Mouse (Mus musculus) bone marrow, adult 2 months (tissue): ENCODE data around the gene Actn3. TPM values are rescaled to one million over a fixed set of nuclear protein-coding genes. Genes with fewer than 3 reads are reported as not detected.
"Not testable (repeated sequence)": the region's sequence is repeated elsewhere in the genome, so short reads cannot be mapped to it uniquely, and the experiment has no call there.

Experiments used
- H3K27ac ChIP-seq: fragments of 200-500 bp; 2 replicates; pipeline ENCODE4 v1.5.1; 2012; ENCODE audit warnings: low read depth, mild to moderate bottlenecking, control low read depth, inconsistent platforms, low read length; ENCODE audit not compliant: control insufficient read depth, poor library complexity, insufficient read depth
- H3K4me1 ChIP-seq: fragments of 200-500 bp; 2 replicates; pipeline ENCODE4 v1.6.1; 2011; ENCODE audit warnings: low read length; ENCODE audit not compliant: control insufficient read depth, insufficient read depth
- H3K4me3 ChIP-seq: fragments of 200-500 bp; replicated peaks from 2 replicates; pipeline ENCODE3; 2011; ENCODE audit warnings: mild to moderate bottlenecking, low read depth, low read length, control low read depth; ENCODE audit not compliant: control insufficient read depth
- CTCF ChIP-seq: fragments of 200-500 bp; IDR thresholded peaks from 2 replicates; pipeline ENCODE4 v1.5.1; 2011; ENCODE audit warnings: low read length, control low read depth; ENCODE audit not compliant: control insufficient read depth, insufficient read depth
- POLR2A ChIP-seq: fragments of 200-500 bp; IDR thresholded peaks from 2 replicates; pipeline ENCODE4 v1.6.1; 2011; ENCODE audit warnings: low read depth, mild to moderate bottlenecking, control low read depth, low read length, borderline replicate concordance; ENCODE audit not compliant: control insufficient read depth
- WGBS: fragments of 180-500 bp; shearing (Covaris S2); methylation state at CpG from one replicate; pipeline ENCODE4 v1.1.7; 2018; 5-methylcytosine and 5-hydroxymethylcytosine counted together
- polyA plus RNA-seq: library from polyadenylated mRNA; stranded (reverse); fragments of >200 nt; gene quantifications from 2 replicates; pipeline ENCODE4 v1.2.4, GENCODE M21; 2011; ENCODE audit warnings: low replicate concordance; ENCODE audit not compliant: missing spikeins, insufficient read depth, insufficient read length

Gene Actn3
- polyA plus RNA-seq, 1 experiment: 2.1 TPM

- no peak overlapping the region for H3K4me3 ChIP-seq
- no peak for TF ChIP-seq POLR2A
- TF ChIP-seq CTCF: no peak
- H3K27ac ChIP-seq: no peak overlapping the region
- WGBS: 84% methylated on average over 2 of the region's 2 CpGs
- H3K4me1 ChIP-seq: peaks cover 1% of the 10 kb centered on the region; the same call in 1 of the 2 replicates
Measured at GRCm38 (mm10) chr19:4836096-4836495, 41.6 kb downstream of the Actn3 start.

GRCm38 (mm10) chr19:4833977-4834376 is 43.7 kb downstream of the Actn3 start:
- no peak overlapping the region for H3K4me3 ChIP-seq
- TF ChIP-seq CTCF: no peak
- TF ChIP-seq POLR2A: no peak
- H3K4me1 ChIP-seq: peaks cover 1% of the 10 kb centered on the region; the same call in 1 of the 2 replicates
- 89% methylated on average over 8 of the region's 8 CpGs for WGBS
- H3K27ac ChIP-seq: no peak overlapping the region

DNA sequence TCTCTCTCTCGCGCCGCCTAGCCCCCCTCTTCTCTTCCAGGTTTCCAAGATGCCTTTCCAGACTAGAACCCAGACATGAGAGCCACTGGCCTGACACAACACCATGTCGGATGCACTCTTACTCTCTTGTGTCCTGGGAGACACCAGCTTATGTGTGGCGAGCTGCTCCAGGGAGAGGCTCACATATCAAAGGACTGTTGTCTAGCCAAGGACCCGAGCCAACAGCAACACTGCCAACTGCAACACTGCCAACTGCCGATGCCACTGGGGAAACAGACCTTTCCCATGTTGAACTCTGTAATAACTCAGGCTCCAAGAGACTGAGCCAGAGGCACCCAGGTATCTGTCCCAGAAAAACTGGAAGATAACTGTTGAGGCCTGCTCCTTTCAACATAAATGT is 48.6 kb downstream of the Actn3 start:
- Histone ChIP-seq H3K27ac (no peak overlapping the region), H3K4me1 (no peaks in the 10 kb centered on the region), H3K4me3 (no peak overlapping the region)
- TF ChIP-seq POLR2A (no peak), CTCF (no peak)
- WGBS: 87% methylated on average over 7 of the region's 7 CpGs

- no peak for TF ChIP-seq CTCF
- Histone ChIP-seq H3K4me3 (no peak overlapping the region), H3K4me1 (no peaks in the 10 kb centered on the region), H3K27ac (no peak overlapping the region)
- 90% methylated on average over 16 of the region's 16 CpGs for WGBS
Measured at GRCm38 (mm10) chr19:4828444-4829114, 49.1 kb downstream of the Actn3 start.

DNA sequence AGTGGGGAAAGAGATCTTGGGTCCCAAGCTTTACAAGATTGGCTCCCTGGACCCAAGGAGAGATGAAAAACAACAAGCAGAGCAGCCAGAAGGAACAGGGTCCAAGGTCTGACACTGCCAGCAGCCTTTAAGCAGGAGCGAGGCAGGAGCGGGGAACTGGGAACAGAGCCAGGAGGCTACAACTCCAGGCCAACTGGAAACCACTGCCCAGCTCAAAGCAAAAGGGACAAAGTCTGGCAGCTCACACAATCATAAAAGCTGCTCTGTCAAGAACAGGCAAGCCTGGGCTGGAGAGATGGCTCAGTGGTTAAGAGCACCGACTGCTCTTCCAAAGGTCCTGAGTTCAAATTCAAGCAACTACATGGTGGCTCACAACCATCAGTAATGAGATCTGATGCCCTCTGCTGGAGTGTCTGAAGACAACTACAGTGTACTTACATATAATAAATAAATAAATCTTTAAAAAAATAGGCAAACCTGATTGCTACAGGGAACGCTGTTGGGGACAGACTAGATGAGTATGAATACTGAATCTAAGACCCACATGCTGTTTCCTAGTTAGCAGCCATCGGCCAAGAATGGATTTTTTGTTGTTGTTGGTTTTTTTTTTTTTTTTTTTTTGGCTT is 56.9 kb downstream of the Actn3 start:
- no peak overlapping the region for H3K4me3 ChIP-seq
- 77% methylated on average over 5 of the region's 5 CpGs for WGBS
- no peak for TF ChIP-seq POLR2A
- H3K27ac ChIP-seq: no peak overlapping the region
- no peaks in the 10 kb centered on the region for H3K4me1 ChIP-seq

GRCm38 (mm10) chr19:4817182-4817835 is 60.4 kb downstream of the Actn3 start:
- Histone ChIP-seq H3K4me3 (no peak overlapping the region), H3K4me1 (no peaks in the 10 kb centered on the region), H3K27ac (no peak overlapping the region)
- TF ChIP-seq CTCF (no peak), POLR2A (no peak)
- 77% methylated on average over 1 of the region's 1 CpGs for WGBS

DNA sequence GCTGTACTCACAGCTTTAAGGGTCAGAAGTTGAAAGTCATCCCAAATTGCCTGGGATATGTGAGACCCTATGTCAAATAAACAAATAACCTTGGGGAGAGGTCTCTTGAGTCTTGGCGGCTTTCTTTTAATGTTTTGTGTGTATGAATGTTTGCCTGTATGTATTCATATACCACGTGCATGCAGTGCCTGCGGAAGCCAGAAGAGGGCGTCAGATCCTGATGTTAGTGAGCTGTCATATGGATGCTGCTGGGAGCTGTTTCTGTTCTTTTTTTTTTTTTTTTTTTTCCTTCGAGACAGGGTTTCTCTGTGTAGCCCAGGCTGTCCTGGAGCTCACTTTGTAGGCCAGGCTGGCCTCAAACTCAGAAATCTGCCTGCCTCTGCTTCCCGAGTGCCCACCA is 64.7 kb downstream of the Actn3 start:
- H3K4me1 ChIP-seq: no peaks in the 10 kb centered on the region; the same call in 1 of the 2 replicates

DNA sequence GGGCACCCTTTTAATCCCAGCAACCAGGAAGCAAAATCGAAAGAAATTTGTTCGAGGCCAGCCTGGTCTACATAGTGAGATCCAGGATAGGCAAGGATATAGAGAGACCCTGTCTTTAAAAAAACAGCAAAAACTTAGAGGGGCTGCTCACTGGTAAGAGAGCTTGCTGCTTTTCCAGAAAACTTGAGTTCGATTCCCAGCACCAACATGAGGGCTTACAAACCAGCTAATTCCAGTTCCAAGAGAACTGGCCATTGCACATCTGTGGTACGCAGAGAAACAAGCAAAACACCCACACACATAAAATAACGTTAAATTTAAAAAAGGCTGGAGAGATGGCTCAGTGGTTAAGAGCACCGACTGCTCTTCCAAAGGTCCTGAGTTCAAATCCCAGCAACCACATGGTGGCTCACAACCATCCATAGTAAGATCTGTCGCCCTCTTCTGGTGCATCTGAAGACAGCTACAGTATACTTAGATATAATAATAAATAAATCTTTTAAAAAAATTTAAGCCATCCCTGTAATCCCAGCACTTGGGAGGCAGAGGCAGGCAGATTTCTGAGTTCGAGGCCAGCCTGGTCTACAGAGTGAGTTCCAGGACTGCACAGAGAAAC is 65.3 kb downstream of the Actn3 start:
- not testable (repeated sequence) for H3K27ac ChIP-seq, H3K4me1 ChIP-seq
- 71% methylated on average over 8 of the region's 8 CpGs for WGBS
- peak overlapping the region; percentile 78 for H3K4me3 ChIP-seq

More for the DNA sequence above, 64.7 kb downstream of the Actn3 start:
- Histone ChIP-seq H3K4me3 (no peak overlapping the region), H3K27ac (no peak overlapping the region)
- 92% methylated on average over 6 of the region's 6 CpGs for WGBS
- TF ChIP-seq CTCF: peak; percentile 42; the same call in 1 of the 2 replicates
- TF ChIP-seq POLR2A: no peak
